Mouse (Mus musculus) adrenal gland, adult 2 months (tissue): ENCODE results near the gene Yif1a. TPM values are rescaled to one million over a fixed set of nuclear protein-coding genes. Genes with fewer than 3 reads are reported as not detected.
A peak's percentile ranks its signal among the peaks of the same experiment; 100 is the strongest.

Experiments used
- DNase-seq: peaks from one replicate; pipeline ENCODE4 v3.0.0; 2021
- polyA plus RNA-seq: library from polyadenylated mRNA; depleted of rRNA; stranded (reverse); fragments of >200 nt; gene quantifications from 2 replicates; pipeline ENCODE4 v1.2.3, GENCODE M21; 2012; rRNA removed
- total RNA-seq, 2 experiments: library from RNA; stranded (reverse); gene quantifications; 2 replicates each; pipeline ENCODE4 v1.2.3; 2021

Gene Yif1a
- total and polyA plus RNA-seq, 3 experiments = 69.5 to 135 (median 82.3) TPM

DNA sequence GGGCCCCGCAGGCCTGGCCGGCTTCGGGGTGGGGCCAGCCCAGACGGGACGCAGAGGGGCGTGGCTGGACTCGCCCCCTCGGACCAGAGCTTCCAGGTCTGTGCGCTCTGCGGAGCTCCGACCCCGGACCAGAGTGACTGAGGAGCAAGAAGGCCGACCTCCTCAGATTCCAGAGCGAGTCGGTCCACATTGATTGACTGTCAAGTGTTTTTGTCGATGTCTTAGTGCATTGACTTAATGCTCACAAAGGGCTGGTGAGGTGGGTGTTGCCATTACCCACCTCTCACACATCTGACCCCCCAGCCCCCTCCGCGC is 30.0 kb downstream of the Yif1a start, which contains the start of gene Klc2:
TSS of gene Klc2 (minus strand) at position 177 of the 315 bp plus-strand sequence.
- no peak for DNase-seq

DNA sequence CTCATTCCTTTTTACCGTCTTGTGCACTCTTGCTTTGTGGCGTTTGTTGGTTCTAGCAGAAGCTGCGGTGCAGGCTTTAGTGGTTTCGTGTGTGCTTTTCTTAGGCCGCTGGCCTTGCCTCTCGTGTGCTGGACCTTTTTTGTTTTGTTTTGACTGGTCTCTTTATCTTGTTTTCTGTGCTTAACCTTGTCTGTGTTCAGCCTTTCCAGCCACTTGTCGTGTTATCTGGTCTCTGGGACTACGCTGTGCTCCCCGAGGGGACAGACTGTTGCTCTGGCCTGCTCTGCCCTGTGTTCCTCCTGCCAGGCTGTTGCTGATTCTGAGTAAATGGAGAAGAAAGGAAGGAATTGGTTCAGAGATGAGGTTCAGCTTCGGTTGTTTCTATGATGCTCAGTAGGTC is 34.2 kb downstream of the Yif1a start:
- no peak for DNase-seq

DNA sequence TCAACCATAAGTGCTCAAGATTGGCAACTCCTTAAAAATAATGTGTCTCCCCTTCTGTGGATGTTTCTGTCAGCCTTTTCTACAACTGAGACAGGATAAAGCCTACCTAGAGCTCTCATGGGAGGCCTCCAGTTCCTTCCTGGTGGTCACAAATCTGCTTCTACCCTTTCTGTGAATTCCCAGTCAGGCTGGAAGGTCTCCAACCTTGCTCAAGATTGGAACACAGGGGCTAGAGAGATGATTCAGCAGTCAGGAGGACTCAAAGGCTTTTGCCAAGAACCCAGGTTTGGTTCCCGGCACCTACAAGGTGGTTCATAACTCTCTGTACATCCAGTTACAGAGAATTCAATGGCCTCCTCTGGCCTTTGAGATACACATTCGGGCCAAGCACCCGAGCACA is 34.9 kb downstream of the Yif1a start:
- DNase-seq = no peak

DNA sequence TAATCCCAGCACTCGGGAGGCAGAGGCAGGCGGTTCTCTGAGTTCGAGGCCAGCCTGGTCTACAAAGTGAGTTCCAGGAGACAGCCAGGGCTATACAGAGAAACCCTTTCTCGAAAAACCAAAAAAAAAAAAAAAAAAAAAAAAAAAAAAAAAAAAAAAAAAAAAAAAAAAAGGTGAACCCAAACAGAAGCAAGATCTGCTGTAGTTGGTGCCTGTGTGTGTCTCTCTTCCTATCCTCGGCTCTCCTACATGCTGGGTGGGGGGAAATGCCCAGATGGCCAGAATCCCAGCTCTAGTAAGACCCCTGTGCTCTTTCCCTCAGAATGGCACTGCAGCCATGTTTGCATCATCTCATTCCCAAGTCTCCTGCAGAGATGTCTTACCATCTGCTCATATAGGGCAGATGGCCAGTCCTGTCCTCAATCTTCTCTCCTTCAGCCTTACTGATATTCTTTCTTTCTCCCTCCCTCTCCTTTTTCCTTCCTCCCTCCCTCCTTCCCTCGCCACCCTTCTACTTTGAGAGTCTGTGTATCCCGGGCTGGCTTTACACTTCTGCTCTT is 35.8 kb downstream of the Yif1a start:
- DNase-seq = no peak

DNA sequence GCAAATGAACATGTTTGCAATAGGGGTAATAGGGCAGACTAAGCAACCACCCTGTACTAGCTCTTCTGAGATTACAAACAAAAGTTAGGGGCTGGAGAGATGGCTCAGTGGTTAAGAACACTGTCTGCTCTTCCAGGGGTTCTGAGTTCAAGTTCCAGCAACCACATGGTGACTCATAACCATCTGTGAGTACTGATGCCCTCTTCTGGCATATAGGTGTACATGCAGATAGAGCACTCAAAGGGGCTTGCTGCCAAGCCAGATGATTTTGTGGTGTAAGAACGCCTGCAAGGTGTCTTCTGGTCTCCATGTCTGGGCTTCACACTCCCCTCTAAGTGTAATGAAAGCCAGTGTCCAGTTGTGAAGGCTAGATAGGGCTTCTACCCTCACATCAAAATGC is 41.4 kb downstream of the Yif1a start:
- no peak for DNase-seq

DNA sequence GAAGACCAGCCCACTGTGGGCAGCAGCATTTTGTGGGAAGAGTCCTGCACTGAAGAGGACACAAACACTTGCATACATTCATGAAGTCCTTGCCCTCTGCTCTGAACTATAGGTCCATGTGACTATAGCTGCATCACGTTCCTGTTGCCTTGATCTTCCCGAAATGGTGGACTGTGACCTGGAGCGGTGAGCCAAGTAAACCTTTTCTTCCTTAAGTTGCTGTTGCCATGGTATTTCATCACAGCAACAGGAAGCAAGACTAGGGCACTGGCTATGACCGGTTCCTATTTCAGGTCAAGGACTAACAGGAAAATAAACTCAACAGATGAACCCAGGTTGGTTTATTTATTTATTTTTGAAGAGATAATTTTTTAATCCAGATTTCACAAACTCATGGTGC is 42.9 kb downstream of the Yif1a start:
- DNase-seq = no peak

DNA sequence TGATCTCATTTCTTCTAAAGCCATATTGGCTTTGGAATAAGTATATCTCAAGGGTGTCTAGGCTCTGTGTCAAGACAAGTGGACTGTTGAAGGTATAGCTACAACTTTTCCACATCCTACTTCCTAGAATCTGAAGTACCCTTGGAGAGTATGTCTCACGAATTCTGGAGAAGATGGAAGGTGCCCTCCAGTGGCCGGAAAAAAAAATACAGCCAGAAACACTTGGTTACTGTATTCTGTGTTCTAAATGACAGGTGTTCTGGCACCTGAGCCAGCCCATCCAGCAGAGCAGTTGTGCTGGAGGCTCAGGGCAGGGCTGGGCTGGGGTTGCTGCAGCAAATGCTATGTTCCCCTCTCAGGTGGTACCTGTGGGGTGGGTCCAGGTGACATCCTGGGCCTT is 51.3 kb downstream of the Yif1a start:
- peak; percentile 44 for DNase-seq

Other genes with a start within 250 kb of the Yif1a start
- 100 to 1,000 TPM in 1 of 2 experiments, 10 to 100 TPM in 1; 63.8 to 107 TPM for gene Ccs, start 249.2 kb upstream of the Yif1a start, total RNA-seq
- gene Ccs, start 249.2 kb upstream of the Yif1a start, polyA plus RNA-seq = 79.1 and 102 TPM in 2 replicates
- gene Ccdc87, start 249.2 kb upstream of the Yif1a start, total RNA-seq = under 1 TPM; 0.17 to 0.20 TPM
- 0.09 TPM in 1 of 2 replicates, not detected in the other for gene Ccdc87, start 249.2 kb upstream of the Yif1a start, polyA plus RNA-seq
- 100 to 1,000 TPM; 214 to 421 TPM for gene Ctsf, start 233.4 kb upstream of the Yif1a start, total RNA-seq
- 1,208 and 1,259 TPM in 2 replicates for gene Ctsf, start 233.4 kb upstream of the Yif1a start, polyA plus RNA-seq
- 1 to 10 TPM in 1 of 2 experiments, under 1 TPM in 1; 0.43 to 1.0 TPM for gene Actn3, start 210.6 kb upstream of the Yif1a start, total RNA-seq
- gene Actn3, start 210.6 kb upstream of the Yif1a start, polyA plus RNA-seq = 0.16 and 0.47 TPM in 2 replicates
- gene Zdhhc24, start 209.9 kb upstream of the Yif1a start, total RNA-seq = 10 to 100 TPM; 16.7 to 21.8 TPM
- 78.3 and 80.4 TPM in 2 replicates for gene Zdhhc24, start 209.9 kb upstream of the Yif1a start, polyA plus RNA-seq
- 10 to 100 TPM in 1 of 2 experiments, 1 to 10 TPM in 1; 5.9 to 13.9 TPM for gene Bbs1, start 181.9 kb upstream of the Yif1a start, total RNA-seq
- 6.1 and 6.2 TPM in 2 replicates for gene Bbs1, start 181.9 kb upstream of the Yif1a start, polyA plus RNA-seq
- 100 to 1,000 TPM in 1 of 2 experiments, 10 to 100 TPM in 1; 93.0 to 104 TPM for gene Dpp3, start 160.3 kb upstream of the Yif1a start, total RNA-seq
- 259 and 313 TPM in 2 replicates for gene Dpp3, start 160.3 kb upstream of the Yif1a start, polyA plus RNA-seq
- 10 to 100 TPM in 1 of 2 experiments, 1 to 10 TPM in 1; 8.9 to 11.8 TPM for gene Peli3, start 145.4 kb upstream of the Yif1a start, total RNA-seq
- gene Peli3, start 145.4 kb upstream of the Yif1a start, polyA plus RNA-seq = 15.4 and 16.5 TPM in 2 replicates
- gene Mrpl11, start 126.4 kb upstream of the Yif1a start, total RNA-seq = 10 to 100 TPM; 43.1 to 60.6 TPM
- 16.3 and 19.7 TPM in 2 replicates for gene Mrpl11, start 126.4 kb upstream of the Yif1a start, polyA plus RNA-seq
- gene Npas4, start 98.2 kb upstream of the Yif1a start, total RNA-seq = under 1 TPM; 0.43 to 0.55 TPM
- gene Npas4, start 98.2 kb upstream of the Yif1a start, polyA plus RNA-seq = 1.1 and 1.3 TPM in 2 replicates
- gene Slc29a2, start 64.7 kb upstream of the Yif1a start, total RNA-seq = 1 to 10 TPM; 4.3 to 6.9 TPM
- gene Slc29a2, start 64.7 kb upstream of the Yif1a start, polyA plus RNA-seq = 12.6 and 13.4 TPM in 2 replicates
- 10 to 100 TPM; 27.8 to 44.9 TPM for gene B4gat1, start 49.7 kb upstream of the Yif1a start, total RNA-seq
- 49.9 and 51.8 TPM in 2 replicates for gene B4gat1, start 49.7 kb upstream of the Yif1a start, polyA plus RNA-seq
- 1 to 10 TPM; 1.6 to 2.6 TPM for gene AC124502.3, start 49.6 kb upstream of the Yif1a start, total RNA-seq
- gene AC124502.3, start 49.6 kb upstream of the Yif1a start, polyA plus RNA-seq = 0.55 and 0.89 TPM in 2 replicates
- gene Brms1, start 47.2 kb upstream of the Yif1a start, total RNA-seq = 10 to 100 TPM; 28.5 to 28.8 TPM
- 30.3 and 36.2 TPM in 2 replicates for gene Brms1, start 47.2 kb upstream of the Yif1a start, polyA plus RNA-seq
- gene Rin1, start 38.1 kb upstream of the Yif1a start, total RNA-seq = 1 to 10 TPM; 3.1 to 9.6 TPM
- 8.8 and 11.6 TPM in 2 replicates for gene Rin1, start 38.1 kb upstream of the Yif1a start, polyA plus RNA-seq
- gene Cd248, start 20.5 kb upstream of the Yif1a start, total RNA-seq = 10 to 100 TPM; 10.4 to 19.8 TPM
- 23.4 and 24.1 TPM in 2 replicates for gene Cd248, start 20.5 kb upstream of the Yif1a start, polyA plus RNA-seq
- 1 to 10 TPM; 1.2 to 2.9 TPM for gene Tmem151a, start 3.0 kb upstream of the Yif1a start, total RNA-seq
- 4.8 and 5.0 TPM in 2 replicates for gene Tmem151a, start 3.0 kb upstream of the Yif1a start, polyA plus RNA-seq
- gene Cnih2, start 10.0 kb downstream of the Yif1a start, total RNA-seq = 1 to 10 TPM; 1.2 to 2.4 TPM
- gene Cnih2, start 10.0 kb downstream of the Yif1a start, polyA plus RNA-seq = 7.1 and 13.2 TPM in 2 replicates
- 100 to 1,000 TPM; 166 to 194 TPM for gene Rab1b, start 18.5 kb downstream of the Yif1a start, total RNA-seq
- gene Rab1b, start 18.5 kb downstream of the Yif1a start, polyA plus RNA-seq = 335 and 337 TPM in 2 replicates
- gene Klc2, start 30.0 kb downstream of the Yif1a start, total RNA-seq = 10 to 100 TPM; 44.2 to 48.1 TPM
- 95.3 and 101 TPM in 2 replicates for gene Klc2, start 30.0 kb downstream of the Yif1a start, polyA plus RNA-seq
- gene Pacs1, start 184.6 kb downstream of the Yif1a start, total RNA-seq = 10 to 100 TPM; 18.4 to 18.9 TPM
- 34.1 and 39.9 TPM in 2 replicates for gene Pacs1, start 184.6 kb downstream of the Yif1a start, polyA plus RNA-seq
- gene Sf3b2, start 206.9 kb downstream of the Yif1a start, total RNA-seq = 100 to 1,000 TPM; 165 to 171 TPM
- 161 and 235 TPM in 2 replicates for gene Sf3b2, start 206.9 kb downstream of the Yif1a start, polyA plus RNA-seq
- under 1 TPM; 0.12 to 0.21 TPM for gene Gal3st3, start 209.8 kb downstream of the Yif1a start, total RNA-seq
- gene Gal3st3, start 209.8 kb downstream of the Yif1a start, polyA plus RNA-seq = 0.27 and 0.73 TPM in 2 replicates
- not detected for gene Catsper1, start 247.2 kb downstream of the Yif1a start, total RNA-seq
- not detected in 2 replicates for gene Catsper1, start 247.2 kb downstream of the Yif1a start, polyA plus RNA-seq